Mouse (Mus musculus) 416B (cell line): ENCODE results near the gene Gtdc1.

Source experiments
- DNase-seq: peaks from one replicate; pipeline ENCODE4 v3.0.0; 2011; ENCODE audit warnings: low read depth

Gene Gtdc1

GRCm38 (mm10) chr2:44525187-44525919, 402.1 kb downstream of the Gtdc1 start:
- DNase-seq = no peak

- no peak for DNase-seq
These were observed 408.2 kb downstream of the Gtdc1 start for GRCm38 (mm10) chr2:44519236-44519635.

- no peak for DNase-seq
These were observed 409.4 kb downstream of the Gtdc1 start for GRCm38 (mm10) chr2:44518085-44518484.
